Mouse (Mus musculus) adrenal gland, postnatal 4 days (tissue): ENCODE measurements around the gene Gm15319. TPM values are rescaled to one million over a fixed set of nuclear protein-coding genes. Genes with fewer than 3 reads are reported as not detected.
"Not testable (repeated sequence)": the region's sequence is repeated elsewhere in the genome, so short reads cannot be mapped to it uniquely, and the experiment has no call there.

ENCODE experiments used
- DNase-seq, 2 experiments: peaks; one replicate each; pipeline ENCODE4 v3.0.0; 2021 to 2022; ENCODE audit warnings: low spot score in 2 of 2, mixed read lengths in 2 of 2
- long read RNA-seq, 2 experiments: library from polyadenylated mRNA; stranded (forward); transcript quantifications; one replicate each; pipeline ENCODE4 v2.0.0; 2021
- total RNA-seq, 2 experiments: library from RNA; stranded (reverse); gene quantifications; 2 replicates each; pipeline ENCODE4 v1.2.3; 2021

The Gm15319 gene
- total RNA-seq = under 1 TPM; 0.42 to 0.67 TPM
- long read RNA-seq, experiment 1 = 0 reads
- long read RNA-seq, experiment 2 = 0 reads

- DNase-seq = not testable (repeated sequence)
These were observed at the start of gene Gm15319 for GRCm38 (mm10) chr8:20363110-20363509. TSS of gene Gm15319 (minus strand) at chr8:20363210.

GRCm38 (mm10) chr8:20410355-20410754 lies 47.3 kb upstream of the Gm15319 start:
- DNase-seq = not testable (repeated sequence)

- DNase-seq = peak; percentile 46 to 52
These were observed 45.5 kb upstream of the Gm15319 start for GRCm38 (mm10) chr8:20408441-20409030.

- peak; percentile 16 to 42 for DNase-seq
These were observed 26.3 kb upstream of the Gm15319 start for GRCm38 (mm10) chr8:20389363-20389739.

GRCm38 (mm10) chr8:20388706-20389362 lies 25.8 kb upstream of the Gm15319 start:
- DNase-seq = peak; percentile 53 to 55

- peak; percentile 35 to 36 for DNase-seq
These were observed 24.2 kb upstream of the Gm15319 start for GRCm38 (mm10) chr8:20387121-20387794.

- not testable (repeated sequence) for DNase-seq
These were observed 22.0 kb upstream of the Gm15319 start for GRCm38 (mm10) chr8:20384990-20385389.

- peak; percentile 3 to 29 for DNase-seq
These were observed 21.1 kb upstream of the Gm15319 start for GRCm38 (mm10) chr8:20384131-20384530.

- DNase-seq = not testable (repeated sequence)
These were observed 19.1 kb upstream of the Gm15319 start for GRCm38 (mm10) chr8:20382146-20382545.

- DNase-seq = not testable (repeated sequence)
These were observed 18.6 kb upstream of the Gm15319 start for GRCm38 (mm10) chr8:20381637-20382036.

- DNase-seq = not testable (repeated sequence)
These were observed 18.2 kb upstream of the Gm15319 start for GRCm38 (mm10) chr8:20381239-20381620.

- DNase-seq = peak; percentile 5 to 22
These were observed 17.7 kb upstream of the Gm15319 start for GRCm38 (mm10) chr8:20380590-20381238.

- DNase-seq = peak in 1 of 2 experiments; percentile 7
These were observed 16.8 kb upstream of the Gm15319 start for GRCm38 (mm10) chr8:20379650-20380436.

GRCm38 (mm10) chr8:20378786-20379649 lies 16.0 kb upstream of the Gm15319 start:
- DNase-seq = peak; percentile 35 to 40

- peak; percentile 43 to 59 for DNase-seq
These were observed 15.3 kb upstream of the Gm15319 start for GRCm38 (mm10) chr8:20378353-20378752.

GRCm38 (mm10) chr8:20375698-20376097 lies 12.7 kb upstream of the Gm15319 start:
- DNase-seq = not testable (repeated sequence)

GRCm38 (mm10) chr8:20356386-20356785 lies 6.6 kb downstream of the Gm15319 start:
- peak in 1 of 2 experiments; percentile 3 for DNase-seq

- not testable (repeated sequence) for DNase-seq
These were observed 9.4 kb downstream of the Gm15319 start for GRCm38 (mm10) chr8:20353579-20353978.

GRCm38 (mm10) chr8:20302759-20303158 lies 60.3 kb downstream of the Gm15319 start:
- DNase-seq = not testable (repeated sequence)

- DNase-seq = not testable (repeated sequence)
These were observed 63.0 kb downstream of the Gm15319 start for GRCm38 (mm10) chr8:20300042-20300441.
